Mouse (Mus musculus) spleen, postnatal 4 days (tissue): ENCODE results near the gene RPS10-NUDT3.
"Not testable (repeated sequence)": the region's sequence is repeated elsewhere in the genome, so short reads cannot be mapped to it uniquely, and the experiment has no call there.

Experiments used
- DNase-seq, 2 experiments: peaks; one replicate each; pipeline ENCODE4 v3.0.0; 2022; ENCODE audit warnings: low spot score in 2 of 2

The RPS10-NUDT3 gene

DNA sequence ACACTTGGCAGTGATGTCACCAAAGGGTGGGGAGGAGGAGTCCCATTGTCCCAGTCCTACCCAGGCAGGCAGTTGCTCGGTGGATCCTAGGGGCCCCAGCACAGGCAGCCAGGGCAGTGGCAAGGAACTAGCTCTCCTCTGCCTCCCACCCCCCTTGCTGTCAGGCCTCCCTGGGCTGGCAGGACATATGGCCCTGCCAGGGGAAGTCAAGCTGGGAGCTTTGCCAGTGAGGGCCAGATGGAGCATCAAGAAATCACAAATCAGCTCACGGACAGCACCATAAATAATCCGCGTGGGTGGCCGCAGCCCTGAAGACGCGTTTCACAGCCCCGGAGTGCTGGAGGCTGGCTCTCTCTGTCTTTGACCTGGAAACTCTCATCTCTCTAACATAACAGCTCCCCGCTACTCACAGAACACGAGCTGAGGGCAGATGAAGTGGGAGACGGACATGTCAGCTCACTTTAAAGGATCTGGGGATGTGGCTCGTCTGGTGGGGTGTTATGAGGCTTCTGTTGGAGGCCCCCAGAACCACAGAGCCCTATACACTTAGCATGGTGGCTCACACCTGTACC, 7.6 kb upstream of the RPS10-NUDT3 start:
- DNase-seq, result no peak

DNA sequence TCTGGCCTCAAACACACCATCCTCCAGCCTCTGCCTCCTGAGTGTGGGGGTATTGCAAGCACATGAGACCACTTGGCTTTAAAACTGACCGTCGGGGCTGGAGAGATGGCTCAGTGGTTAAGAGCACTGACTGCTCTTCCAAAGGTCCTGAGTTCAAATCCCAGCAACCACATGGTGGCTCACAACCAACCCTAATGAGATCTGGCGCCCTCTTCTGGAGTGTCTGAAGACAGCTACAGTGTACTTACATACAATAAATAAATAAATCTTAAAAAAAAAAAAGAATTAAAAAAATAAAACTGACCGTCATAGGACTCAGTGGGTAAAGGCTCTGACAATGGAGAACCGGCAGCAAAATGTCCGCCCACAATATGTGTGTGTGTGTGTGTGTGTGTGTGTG, 4.8 kb upstream of the RPS10-NUDT3 start:
- not testable (repeated sequence) for DNase-seq

DNA sequence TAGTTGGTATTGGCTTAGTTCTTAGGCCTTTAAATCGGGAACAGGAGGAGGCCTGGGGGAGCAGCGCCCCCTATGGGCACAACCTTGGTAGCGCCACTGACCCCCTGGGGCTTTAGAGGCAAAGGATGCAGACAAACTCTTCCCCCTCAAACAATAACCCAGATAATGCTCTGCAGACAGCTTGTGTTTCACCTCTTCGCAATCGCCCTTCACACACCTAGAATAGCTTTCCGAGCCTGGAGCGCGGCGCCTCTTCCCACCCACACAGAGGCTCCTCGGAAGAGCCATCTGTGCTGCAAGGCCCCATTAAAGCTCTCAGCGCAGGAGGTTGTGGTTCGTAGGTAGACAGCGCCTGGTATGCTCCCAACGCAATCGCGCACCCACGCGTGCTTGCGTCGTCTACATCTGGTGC, 3.9 kb upstream of the RPS10-NUDT3 start:
- peak; percentile 45 to 77 for DNase-seq

DNA sequence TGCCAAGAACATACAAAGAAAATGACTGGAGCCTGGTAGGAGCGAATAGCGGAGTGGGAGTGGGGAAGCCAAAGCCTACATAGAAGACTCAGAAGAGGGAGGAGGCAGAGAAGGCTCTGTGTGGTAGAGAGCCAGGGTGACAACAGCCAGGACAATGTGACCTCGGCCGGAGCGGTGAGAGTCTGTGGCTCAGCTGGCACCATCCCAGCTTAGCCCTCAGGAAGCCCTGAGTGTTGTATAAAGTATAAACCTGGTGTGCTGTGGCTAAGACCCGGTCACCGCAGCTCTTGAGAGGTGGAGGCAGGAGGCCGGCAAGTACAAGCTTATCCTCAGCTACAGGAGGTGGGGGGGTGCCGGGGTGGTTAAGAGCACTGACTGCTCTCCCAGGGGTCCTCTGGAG, 2.3 kb upstream of the RPS10-NUDT3 start:
- DNase-seq, result no peak

DNA sequence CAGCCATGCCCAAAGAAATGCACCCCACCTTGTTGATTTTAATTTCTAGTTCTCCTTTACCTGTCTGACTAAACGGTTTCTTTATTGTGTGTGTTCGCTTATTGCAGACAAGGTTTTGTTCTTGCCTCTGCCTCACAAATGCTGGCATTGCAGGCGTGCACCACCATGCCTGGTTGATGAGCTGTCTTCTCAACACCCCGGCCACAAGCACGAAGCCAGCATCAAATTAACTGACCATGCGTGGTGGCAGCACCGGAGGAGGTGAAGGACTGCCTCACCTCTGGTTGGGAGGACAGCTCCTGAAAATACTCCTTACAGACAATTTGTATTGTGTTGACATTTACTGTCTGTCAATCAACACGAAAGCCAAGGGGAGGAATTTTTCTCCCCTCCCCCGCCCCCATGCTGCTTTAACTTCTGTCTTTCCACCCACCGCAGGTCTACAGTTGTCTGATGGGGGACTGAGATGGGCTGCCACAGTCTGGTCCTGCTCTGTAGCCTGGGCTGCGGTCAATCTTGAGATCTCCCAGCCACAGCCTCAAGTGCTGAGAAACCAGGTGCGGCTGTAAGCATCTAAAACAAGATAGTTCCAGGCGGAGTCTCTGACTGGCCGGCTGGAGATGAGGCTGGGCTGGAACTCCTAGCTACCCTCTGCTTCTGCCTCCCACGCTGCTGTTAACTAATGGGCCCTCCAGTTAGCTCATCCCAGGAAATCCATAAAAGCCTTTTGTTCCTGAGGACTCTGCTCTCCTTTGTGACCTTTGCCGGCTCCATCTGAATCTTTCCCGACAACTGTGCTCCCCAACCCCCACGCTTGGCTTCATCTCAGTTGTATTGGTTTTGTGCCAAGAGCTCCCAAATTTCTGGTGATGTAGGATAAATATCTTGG, 1.4 kb upstream of the RPS10-NUDT3 start, which contains the start of gene Rps10:
TSS of gene Rps10 (minus strand) at position 538 of the 889 bp plus-strand sequence.
- no peak for DNase-seq

DNA sequence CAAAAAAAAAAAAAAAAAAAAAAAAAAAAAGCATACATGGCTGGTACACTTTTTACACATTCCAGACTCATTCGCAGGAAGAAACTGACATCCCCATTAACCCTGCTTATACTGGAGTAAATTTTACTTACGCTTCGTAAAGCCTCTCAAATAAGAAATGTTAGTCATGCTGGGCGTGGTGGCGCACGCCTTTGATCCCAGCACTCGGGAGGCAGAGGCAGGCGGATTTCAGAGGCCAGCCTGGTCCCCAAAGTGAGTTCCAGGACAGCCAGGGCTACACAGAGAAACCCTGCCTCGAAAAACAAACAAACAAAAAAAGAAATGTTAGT, 517 bp upstream of the RPS10-NUDT3 start:
- DNase-seq, result not testable (repeated sequence)

DNA sequence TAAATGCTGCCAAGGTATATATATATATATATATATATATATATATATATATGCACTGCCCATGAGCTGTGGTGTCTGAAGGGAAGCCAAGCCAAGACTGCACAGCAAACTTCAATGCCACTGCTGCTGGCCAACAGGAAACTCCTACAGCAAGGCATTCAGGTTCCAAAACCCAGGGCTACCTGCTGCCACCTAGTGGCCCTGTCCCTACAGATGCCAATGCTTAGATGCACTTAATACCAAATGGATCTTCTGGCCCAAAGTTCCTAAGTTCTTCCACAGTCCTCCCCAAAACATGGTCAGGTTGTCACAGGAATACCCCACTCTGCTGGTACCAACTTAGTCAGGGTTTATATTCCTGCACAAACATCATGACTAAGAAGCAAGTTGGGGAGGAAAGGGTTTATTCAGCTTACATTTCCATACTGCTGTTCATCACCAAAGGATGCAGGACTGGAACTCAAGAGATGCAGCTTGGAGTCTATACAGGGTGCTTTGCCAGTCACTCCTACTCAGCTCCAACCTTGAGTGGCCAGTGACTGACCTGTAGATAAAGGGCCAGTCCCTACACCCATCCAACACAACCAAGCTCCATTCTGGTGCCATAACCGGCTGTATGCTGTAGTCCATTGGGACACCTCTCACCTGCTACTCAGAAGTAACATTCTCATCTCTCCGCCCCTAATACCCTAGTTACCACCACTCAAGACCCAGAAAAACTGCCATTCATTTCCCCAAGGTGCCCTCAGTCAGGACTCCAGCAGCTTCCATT, 5.6 kb downstream of the RPS10-NUDT3 start:
- peak; percentile 79 to 89 for DNase-seq

DNA sequence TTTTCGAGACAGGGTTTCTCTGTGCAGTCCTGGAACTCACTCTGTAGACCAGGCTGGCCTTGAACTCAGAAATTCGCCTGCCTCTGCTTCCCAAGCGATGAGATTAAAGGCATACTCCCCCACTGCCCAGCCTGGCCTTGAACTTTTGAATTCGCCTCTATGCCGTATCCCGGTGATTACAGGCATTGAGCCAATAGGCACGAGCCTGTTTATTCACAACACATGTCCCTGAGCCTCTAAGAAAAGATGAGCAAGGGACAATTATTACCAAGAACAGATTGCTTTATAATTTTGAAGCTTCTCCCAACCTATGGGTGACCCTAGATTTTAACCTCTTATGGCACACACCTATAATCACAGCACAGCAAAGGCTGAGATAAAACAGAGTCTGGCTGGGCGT, 6.6 kb downstream of the RPS10-NUDT3 start:
- DNase-seq, result no peak

DNA sequence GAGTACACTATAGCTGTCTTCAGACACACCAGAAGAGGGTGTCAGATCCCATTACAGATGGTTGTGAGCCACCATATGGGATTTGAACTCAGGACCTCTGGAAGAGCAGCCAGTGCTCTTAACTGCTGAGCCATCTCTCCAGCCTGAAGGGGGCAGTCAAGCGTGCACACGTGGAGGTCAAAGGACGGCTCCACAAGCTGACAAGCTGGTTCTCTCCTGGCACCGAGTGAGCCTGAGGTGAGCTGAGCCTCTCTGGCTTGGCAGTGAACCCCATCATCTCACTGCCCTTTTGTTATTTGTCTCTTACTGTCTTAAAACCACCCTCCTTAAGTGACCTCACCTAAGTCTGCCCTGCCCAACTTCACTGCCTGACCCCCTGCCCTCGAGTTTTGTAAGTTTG, 7.6 kb downstream of the RPS10-NUDT3 start:
- DNase-seq, result no peak

DNA sequence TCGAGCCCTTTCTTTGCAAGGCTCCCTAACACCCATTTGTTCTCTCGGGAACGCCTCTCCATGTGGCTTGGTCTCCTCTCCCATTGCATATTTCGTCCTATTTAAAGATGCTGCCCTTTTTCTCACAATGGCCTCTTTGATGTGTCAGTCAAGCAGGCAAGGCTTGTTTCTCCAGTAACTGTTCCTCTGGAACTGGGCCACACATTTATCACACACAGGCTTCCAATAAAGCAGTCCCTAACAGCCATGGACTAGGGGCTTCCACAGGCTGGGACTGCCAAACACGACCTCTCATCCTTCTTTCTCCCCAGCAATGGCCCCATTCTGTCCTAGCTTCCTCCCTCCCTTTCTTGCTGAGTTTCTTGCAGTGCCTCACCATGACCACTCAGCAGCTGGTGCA, 8.3 kb downstream of the RPS10-NUDT3 start:
- no peak for DNase-seq

DNA sequence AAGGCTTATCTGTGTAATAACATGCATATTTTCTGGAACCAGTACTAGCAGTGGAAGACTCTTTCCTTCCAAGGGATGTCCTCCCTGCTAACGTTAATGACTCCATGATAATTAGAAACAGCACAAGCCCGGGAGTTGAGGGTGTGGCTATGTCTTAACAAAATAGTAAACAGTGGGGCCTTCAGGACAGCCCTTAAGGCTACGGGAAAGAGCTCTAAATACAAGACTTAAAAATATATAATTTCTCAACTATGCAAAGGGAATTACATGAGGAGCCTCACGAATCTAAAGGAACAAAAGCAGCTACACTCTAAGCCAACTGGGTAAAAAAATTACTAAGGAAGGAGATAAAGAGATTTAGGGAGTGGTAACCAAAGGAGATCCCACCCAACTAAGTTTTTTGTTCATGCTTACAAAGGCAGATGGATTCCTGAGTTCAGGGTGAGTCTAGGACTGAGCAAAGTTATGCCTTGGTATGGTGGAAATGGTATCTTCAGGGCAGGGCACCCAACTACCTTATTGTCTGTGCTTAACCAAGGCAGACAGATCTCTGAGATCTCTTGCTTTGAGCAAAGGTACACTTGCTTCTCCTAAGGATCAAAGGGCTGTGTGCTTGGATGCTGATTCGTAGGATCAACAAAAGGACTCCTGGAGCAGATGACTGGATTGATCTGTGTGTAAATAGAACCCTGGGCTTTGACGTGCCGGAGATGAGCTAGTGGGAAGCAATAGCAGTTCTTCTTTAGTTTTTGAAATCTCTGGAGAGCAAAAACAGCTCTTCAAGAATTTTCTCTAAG, 9.4 kb downstream of the RPS10-NUDT3 start:
- no peak for DNase-seq

DNA sequence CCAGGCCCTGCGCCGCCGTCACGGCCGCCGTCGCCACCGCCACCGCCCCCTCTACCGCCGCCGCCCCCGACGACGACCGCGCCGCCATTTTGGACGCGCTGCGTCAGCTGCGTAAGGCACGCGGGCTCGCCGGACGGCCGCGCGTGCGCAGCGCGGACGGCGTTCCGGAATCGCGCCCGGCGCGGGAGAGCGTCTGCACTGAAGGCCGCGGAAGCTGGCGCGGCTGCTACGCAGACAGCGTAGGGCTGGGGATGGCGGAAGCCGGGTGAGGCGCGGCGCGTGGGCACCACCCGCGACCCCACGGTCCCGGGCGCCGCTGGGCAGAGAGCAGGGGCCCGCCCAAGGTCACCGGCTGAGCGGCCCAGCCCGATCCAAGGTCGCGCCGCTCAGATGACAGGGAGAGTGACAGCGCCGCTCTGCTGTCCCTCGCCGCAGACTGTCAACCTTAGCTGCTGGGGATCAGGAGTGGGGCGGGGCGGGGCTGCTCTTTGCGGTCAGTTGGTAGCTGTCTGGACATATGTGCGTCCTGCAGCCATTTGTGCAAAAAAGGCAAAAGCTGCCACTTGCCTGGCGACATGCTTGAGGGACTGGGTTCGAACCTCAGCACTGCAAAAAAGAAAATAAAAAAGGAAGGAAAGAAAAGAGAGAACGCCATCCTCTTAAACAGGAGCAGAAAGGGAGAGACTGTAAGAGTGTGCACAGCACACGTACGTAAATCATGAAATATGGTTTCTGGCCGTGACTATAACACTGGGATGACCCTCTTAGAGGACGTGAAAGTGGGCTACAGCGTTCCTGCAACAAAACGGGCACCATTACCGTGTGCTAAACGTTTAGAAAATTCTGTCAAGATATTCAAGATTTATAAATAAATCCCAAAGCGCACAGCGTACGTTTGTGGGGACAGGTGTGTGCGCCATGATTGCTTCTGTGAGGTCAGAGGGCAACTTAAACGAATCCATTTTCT, 11.4 kb downstream of the RPS10-NUDT3 start, which contains the start of gene Nudt3:
TSS of gene Nudt3 (minus strand) at position 136 of the 967 bp plus-strand sequence.
- DNase-seq, result peak; percentile 87 to 94

DNA sequence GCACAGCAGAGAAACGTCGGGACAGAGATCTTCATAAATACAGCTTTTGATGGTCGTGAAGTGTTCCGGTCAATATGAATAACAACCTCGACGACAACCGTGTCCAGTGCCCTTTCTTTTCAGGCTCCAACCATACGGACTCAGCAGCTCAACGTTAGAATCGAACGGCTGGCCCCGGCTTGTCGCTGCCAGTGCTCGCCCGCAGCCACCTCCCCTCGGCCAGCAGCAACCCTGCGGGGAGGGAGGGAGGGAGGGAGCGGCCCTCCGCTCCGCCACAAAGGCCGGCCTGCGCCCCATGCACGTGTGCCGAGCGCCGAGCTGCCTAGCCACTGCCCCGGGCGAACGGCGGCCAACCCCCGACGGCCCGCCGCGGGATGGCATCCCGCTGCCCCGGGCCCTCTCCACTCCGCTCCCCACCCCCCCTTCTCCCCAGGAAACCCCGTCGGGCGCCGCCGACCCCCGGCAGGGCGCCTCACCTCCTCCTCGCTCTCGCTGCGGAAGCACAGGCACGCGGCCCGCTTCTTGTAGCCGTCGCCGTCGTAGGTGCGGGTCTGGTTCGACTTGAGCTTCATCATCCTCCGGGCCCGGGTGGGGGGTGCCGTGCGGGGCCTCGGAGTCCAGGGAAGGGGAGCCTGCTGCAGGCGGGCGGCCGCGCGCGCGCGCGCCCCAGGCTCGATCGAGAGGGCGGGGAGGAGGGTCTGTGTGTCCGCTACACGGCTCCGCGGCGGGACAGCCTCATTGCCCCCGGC, 12.2 kb downstream of the RPS10-NUDT3 start:
- DNase-seq, result peak; percentile 54 to 81

DNA sequence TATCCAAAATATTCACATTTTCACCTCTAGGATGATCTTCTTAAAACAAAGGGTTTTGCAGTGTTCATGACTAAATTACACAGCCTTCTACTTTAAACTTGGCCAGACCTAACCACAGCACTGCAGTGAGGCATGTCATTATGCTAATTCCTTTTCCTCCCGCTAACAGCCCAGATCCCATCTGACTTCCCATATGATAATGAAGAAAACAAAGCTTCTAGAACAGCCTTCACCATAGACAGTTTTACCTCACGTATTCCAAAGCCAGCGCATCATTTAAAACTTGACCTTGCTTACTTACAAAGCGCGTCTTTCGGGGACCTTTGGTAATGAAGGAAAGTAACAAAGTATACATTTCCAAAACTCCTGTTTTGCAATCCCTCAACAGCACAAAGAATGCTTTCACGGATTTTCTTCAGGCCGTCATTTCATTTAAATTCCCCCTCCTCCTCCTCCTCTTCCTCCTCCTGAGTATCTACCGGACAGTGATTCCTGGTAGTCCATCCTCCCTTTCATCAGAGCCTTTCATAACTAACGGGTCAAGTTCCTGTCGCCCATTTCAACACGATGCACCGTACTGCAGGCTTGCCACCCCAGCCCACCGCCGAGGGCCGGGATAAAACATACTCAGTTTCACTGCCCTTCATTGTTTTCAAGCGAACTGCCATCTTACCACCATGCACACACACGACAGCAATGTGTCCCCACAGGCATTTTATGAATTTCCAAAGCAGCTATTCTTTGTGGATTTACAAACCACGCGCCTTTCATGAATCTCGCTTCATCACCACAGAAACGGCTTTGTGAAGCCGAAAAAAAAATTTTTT, 13.1 kb downstream of the RPS10-NUDT3 start:
- peak in 1 of 2 experiments; percentile 27 for DNase-seq

DNA sequence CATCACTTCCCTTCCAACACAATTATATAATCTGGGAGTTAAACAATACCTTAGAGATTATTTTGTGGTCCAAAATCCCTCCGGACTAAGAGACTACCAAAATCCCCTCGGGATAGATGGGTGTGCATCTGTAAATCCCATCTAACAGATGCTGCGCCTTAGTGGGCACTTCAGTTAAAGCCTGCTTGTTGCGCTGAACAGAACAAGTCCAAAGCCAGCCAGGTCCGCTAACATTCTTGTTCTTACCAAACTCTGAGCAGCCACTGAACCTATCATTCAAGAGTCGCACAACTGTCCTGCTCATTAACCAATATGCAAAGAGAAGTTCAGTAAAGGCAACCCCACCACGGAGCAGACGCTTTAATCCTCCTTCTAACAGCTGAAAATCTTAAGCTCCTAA, 13.9 kb downstream of the RPS10-NUDT3 start:
- no peak for DNase-seq

DNA sequence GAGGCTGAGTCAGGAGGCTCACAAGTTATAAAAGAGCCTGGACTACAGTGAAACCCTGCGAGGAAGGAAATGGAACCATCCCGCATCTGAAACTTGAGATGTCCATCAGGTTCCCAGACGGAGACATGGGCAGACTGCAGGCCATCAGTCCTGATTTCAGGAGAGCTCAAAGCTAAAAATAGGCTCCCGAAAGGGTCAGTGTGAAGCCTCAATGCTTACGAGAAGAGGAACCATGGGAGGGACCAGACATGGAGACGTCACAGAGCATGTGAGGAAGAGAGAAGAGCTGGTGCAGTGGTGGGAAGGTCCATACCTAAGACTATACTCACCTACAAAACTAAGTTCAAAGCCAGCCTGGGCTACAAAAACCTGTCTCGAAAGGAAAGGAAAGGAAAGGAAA, 19.6 kb downstream of the RPS10-NUDT3 start:
- DNase-seq, result no peak

DNA sequence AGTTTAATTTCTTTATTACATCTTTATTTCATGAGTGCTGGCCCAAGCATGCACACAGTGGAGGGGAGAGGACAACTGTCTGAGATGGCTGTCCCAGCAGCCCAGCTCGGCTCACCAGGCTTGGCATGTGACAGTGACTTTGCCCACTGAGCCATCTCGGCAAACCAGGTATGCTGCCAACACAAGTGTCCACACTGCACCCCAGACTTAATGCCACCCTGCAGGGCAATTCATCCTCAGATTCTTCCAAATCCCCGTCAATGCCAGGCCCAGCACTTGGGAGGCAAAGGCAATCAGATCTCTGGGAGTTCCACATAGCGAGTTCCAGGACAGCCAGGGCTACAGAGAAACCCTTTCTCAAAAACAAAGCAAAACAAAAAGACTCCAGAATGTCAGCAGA, 22.0 kb downstream of the RPS10-NUDT3 start:
- no peak for DNase-seq

DNA sequence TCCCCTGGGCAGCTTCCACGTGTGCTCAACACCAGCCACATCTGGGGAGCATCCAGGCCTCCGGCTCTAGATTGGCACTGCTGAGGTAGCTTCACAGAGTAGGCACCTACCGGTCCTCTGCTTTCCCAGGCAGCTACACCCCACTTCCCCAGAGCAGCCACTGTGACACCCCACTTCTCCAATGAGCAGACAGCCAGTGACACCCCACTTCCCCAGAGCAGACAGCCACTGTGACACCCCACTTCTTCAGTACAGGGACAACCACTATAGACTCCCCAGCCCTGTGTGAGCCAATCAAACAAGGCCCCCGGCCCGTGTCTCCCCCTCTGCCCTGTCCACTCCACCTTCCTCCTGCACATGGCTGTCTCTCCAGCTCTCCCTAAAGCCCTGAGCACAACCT, 23.0 kb downstream of the RPS10-NUDT3 start:
- DNase-seq, result no peak

DNA sequence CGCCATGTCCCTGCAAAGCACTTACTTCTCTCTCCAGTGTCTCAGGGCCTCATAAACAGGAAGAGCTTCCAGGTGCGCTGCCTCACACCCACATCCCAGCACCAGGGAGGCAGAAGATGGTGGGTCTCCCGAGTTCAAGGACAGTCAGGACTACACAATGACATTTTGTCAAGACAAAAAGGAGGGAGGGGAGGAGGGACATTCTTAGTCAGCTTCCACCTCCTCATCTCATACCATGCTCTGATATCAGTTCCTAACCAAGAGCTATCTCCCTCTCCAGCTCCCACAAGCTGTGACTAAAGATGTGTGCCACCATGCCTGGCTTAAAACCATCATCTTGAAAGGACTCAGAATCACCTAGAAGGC, 23.5 kb downstream of the RPS10-NUDT3 start:
- no peak for DNase-seq
